8 mouse cellular contexts compared by ENCODE assay signal in genomic region chr11:84797627-84798353, GRCm38 (mm10). TPM values are rescaled to one million over a fixed set of nuclear protein-coding genes. Genes with fewer than 3 reads are reported as not detected.
DNase-seq lines count a peak whose midpoint lies in the region; ATAC-seq and TF ChIP-seq lines count a peak whose summit lies in the region.

No protein-coding gene starts in this region.

- peak; percentile 98 for TF ChIP-seq CTCF in hindbrain, postnatal 0 days (IDR thresholded peaks at IDR 0.05; ENCODE audit: low read depth)

- no peak overlapping the region for H3K4me2 ChIP-seq in forebrain, embryonic 16.5 days (ENCODE audit: low read length)
- no peak overlapping the region for H3K4me2 ChIP-seq in hindbrain, postnatal 0 days (ENCODE audit: low read depth, low read length)
- H3K4me2 ChIP-seq in stomach, embryonic 14.5 days (replicated peaks; ENCODE audit: low read depth, low read length): no peak overlapping the region

- H3K4me1 ChIP-seq in forebrain, embryonic 16.5 days (replicated peaks; ENCODE audit: control insufficient read depth, insufficient read depth, low read length): peaks cover 5% of the 10 kb centered on the region; the same call in 1 of the 2 replicates
- 0 out of 2 replicates have a peak, but pooled peaks cover 4% of the 10 kb centered on the region for H3K4me1 ChIP-seq in hindbrain, postnatal 0 days (ENCODE audit: insufficient read depth, low read length)
- H3K4me1 ChIP-seq in stomach, embryonic 14.5 days (ENCODE audit: control insufficient read depth, insufficient read depth, low read length): no peaks in the 10 kb centered on the region

- no peak overlapping the region for H3K4me3 ChIP-seq in forebrain, embryonic 16.5 days (replicated peaks; ENCODE audit: low read length)
- no peak overlapping the region for H3K4me3 ChIP-seq in hindbrain, postnatal 0 days (ENCODE audit: low read length)
- no peak overlapping the region for H3K4me3 ChIP-seq in stomach, embryonic 14.5 days (ENCODE audit: low read depth, low read length)

- peak; percentile 69 to 79 for DNase-seq in left cerebral cortex, adult 18-20 months (ENCODE audit: low spot score in 2 of 2)
- DNase-seq in left cerebral cortex, adult 11 months (ENCODE audit: low spot score): no peak
- DNase-seq in c-Kit-negative CD71-positive TER-119-positive erythroid progenitor cells, embryonic 14.5 days (ENCODE audit: low read depth, low spot score): peak; percentile 62
- DNase-seq in hindbrain, postnatal 0 days (ENCODE audit: low spot score): peak; percentile 92
- DNase-seq in left cerebral cortex, postnatal 4 days: peak; percentile 81
- peak; percentile 83 for DNase-seq in naive thymus-derived CD4-positive, alpha-beta T cell, adult 2 months (ENCODE audit: low read depth)

- H3K27ac ChIP-seq in forebrain, embryonic 16.5 days (ENCODE audit: low read length): no peak overlapping the region
- H3K27ac ChIP-seq in hindbrain, postnatal 0 days: no peak overlapping the region
- no peak overlapping the region for H3K27ac ChIP-seq in stomach, embryonic 14.5 days (ENCODE audit: low read length)

- no peaks in the 10 kb centered on the region for H3K9me3 ChIP-seq in forebrain, embryonic 16.5 days (ENCODE audit: control insufficient read depth, low read length)
- H3K9me3 ChIP-seq in hindbrain, postnatal 0 days (ENCODE audit: low read length): no peaks in the 10 kb centered on the region
- H3K9me3 ChIP-seq in stomach, embryonic 14.5 days (ENCODE audit: control insufficient read depth, low read depth, low read length): no peaks in the 10 kb centered on the region

- intact Hi-C loops in left cerebral cortex, postnatal 4 days (cut with DNase I): loop anchor here (5.0 to 10.0 kb wide), 3 partner anchors 273 to 533 kb away; partner anchors contain the start of gene Lhx1

- peak; percentile 47; the same call in 1 of the 2 replicates for ATAC-seq in forebrain, embryonic 16.5 days
- ATAC-seq in hindbrain, postnatal 0 days: peak; percentile 52; the same call in 1 of the 2 replicates
- 0 out of 2 replicates have a peak, but pooled peaks have one; percentile 18 for ATAC-seq in stomach, embryonic 14.5 days (ENCODE audit: insufficient number of reproducible peaks, insufficient read depth, low FRiP score, low read depth)

- H3K9ac ChIP-seq in forebrain, embryonic 16.5 days (replicated peaks; ENCODE audit: low read depth, low read length): no peak overlapping the region
- H3K9ac ChIP-seq in hindbrain, postnatal 0 days (replicated peaks; ENCODE audit: low read length): no peak overlapping the region
- no peak overlapping the region for H3K9ac ChIP-seq in stomach, embryonic 14.5 days (replicated peaks; ENCODE audit: low read depth, low read length)

- H3K27me3 ChIP-seq in forebrain, embryonic 16.5 days (replicated peaks; ENCODE audit: control insufficient read depth, insufficient read depth, low read length): peaks cover 22% of the 10 kb centered on the region
- H3K27me3 ChIP-seq in hindbrain, postnatal 0 days (ENCODE audit: insufficient read depth, low read length): no peaks in the 10 kb centered on the region
- H3K27me3 ChIP-seq in stomach, embryonic 14.5 days (ENCODE audit: control insufficient read depth, insufficient read depth, low read length): no peaks in the 10 kb centered on the region

- H3K36me3 ChIP-seq in forebrain, embryonic 16.5 days (ENCODE audit: control insufficient read depth, insufficient read depth): no peaks in the 10 kb centered on the region
- no peaks in the 10 kb centered on the region for H3K36me3 ChIP-seq in hindbrain, postnatal 0 days (ENCODE audit: insufficient read depth, low read length)
- no peaks in the 10 kb centered on the region for H3K36me3 ChIP-seq in stomach, embryonic 14.5 days (ENCODE audit: control insufficient read depth, insufficient read depth, low read length)

- WGBS in forebrain, embryonic 16.5 days: 18% methylated on average over 21 of the region's 21 CpGs
- WGBS in hindbrain, postnatal 0 days: 18% methylated on average over 21 of the region's 21 CpGs
- 20% methylated on average over 21 of the region's 21 CpGs for WGBS in stomach, embryonic 14.5 days

RNA-seq across cellular contexts. Expression of gene Mrm1, which starts 21.5 kb away (rescaled TPM):
- total RNA-seq in left cerebral cortex, adult 18-20 months (2021): 10 to 100 TPM; 17.4 to 17.5 TPM
- 14.0 and 15.9 TPM in 2 replicates for polyA plus RNA-seq in forebrain, embryonic 16.5 days (2015; fragmentation: Nextera tagmentation; extraction: Ambion mirVana)
- 15.0 and 23.0 TPM in 2 replicates for total RNA-seq in hindbrain, postnatal 0 days (2014; rRNA removed)
- 17.1 and 20.9 TPM in 2 replicates for polyA plus RNA-seq in hindbrain, postnatal 0 days (2015; fragmentation: Nextera tagmentation; extraction: Ambion mirVana)
- total RNA-seq in left cerebral cortex, postnatal 4 days (2021): 10 to 100 TPM; 15.6 to 24.5 TPM
- polyA plus RNA-seq in stomach, embryonic 14.5 days (2014; fragmentation: Nextera tagmentation; extraction: Ambion mirVana): 11.0 and 11.3 TPM in 2 replicates

RNA-seq across cellular contexts. Expression of gene Dhrs11, which starts 31.0 kb away (rescaled TPM):
- 1 to 10 TPM; 7.9 to 8.4 TPM for total RNA-seq in left cerebral cortex, adult 18-20 months (2021)
- 3.7 and 4.3 TPM in 2 replicates for polyA plus RNA-seq in forebrain, embryonic 16.5 days (2015; fragmentation: Nextera tagmentation; extraction: Ambion mirVana)
- total RNA-seq in hindbrain, postnatal 0 days (2014; rRNA removed): 12.4 and 14.3 TPM in 2 replicates
- 13.8 and 16.4 TPM in 2 replicates for polyA plus RNA-seq in hindbrain, postnatal 0 days (2015; fragmentation: Nextera tagmentation; extraction: Ambion mirVana)
- 1 to 10 TPM; 5.9 to 6.8 TPM for total RNA-seq in left cerebral cortex, postnatal 4 days (2021)
- 11.7 and 12.9 TPM in 2 replicates for polyA plus RNA-seq in stomach, embryonic 14.5 days (2014; fragmentation: Nextera tagmentation; extraction: Ambion mirVana)
